In genomic region chr13:20181321-20181720, GRCm38 (mm10) we compare ENCODE assay signal across 9 mouse cellular contexts.
DNase-seq lines count a peak whose midpoint lies in the region; ATAC-seq and TF ChIP-seq lines count a peak whose summit lies in the region.
"Had no signal": no experiment of that assay in that cellular context is flagged by ENCODE, and none has a peak within 500 bp of the region (broad histone marks: within the 10 kb centered on the region; RNA-seq: fewer than 3 reads in every experiment).

No protein-coding gene starts in this region.

- no peak for TF ChIP-seq POLR2A in cerebellum, adult 2 months (IDR thresholded peaks at IDR 0.05; ENCODE audit: borderline replicate concordance, insufficient read depth, low read length)

- intact Hi-C loops in heart, postnatal 25 days (cut with DNase I), result loop anchor here (1.0 to 5.0 kb wide), 2 partner anchors 49 to 91 kb away; partner anchors contain the start of gene Elmo1

- no peak for ATAC-seq in heart, embryonic 12.5 days (ENCODE audit: insufficient number of reproducible peaks, low FRiP score)
- ATAC-seq: CD4-positive, CD25-positive, alpha-beta regulatory T cell, adult 4 months had no signal

- no peak overlapping the region for H3K4me2 ChIP-seq in heart, embryonic 12.5 days

- TF ChIP-seq CTCF in cerebellum, adult 2 months (IDR thresholded peaks at IDR 0.05; ENCODE audit: borderline replicate concordance, insufficient read depth, low read depth, low read length), result no peak

- H3K27ac ChIP-seq in heart, embryonic 12.5 days (ENCODE audit: poor library complexity, severe bottlenecking), result no peak overlapping the region
- H3K27ac ChIP-seq in cerebellum, adult 2 months (ENCODE audit: insufficient read depth, low read length), result no peak overlapping the region

- no peaks in the 10 kb centered on the region for H3K36me3 ChIP-seq in heart, embryonic 12.5 days

- no peak overlapping the region for H3K9ac ChIP-seq in heart, embryonic 12.5 days

- peaks cover 28% of the 10 kb centered on the region for H3K4me1 ChIP-seq in heart, embryonic 12.5 days (replicated peaks)
- H3K4me1 ChIP-seq in cerebellum, adult 2 months (ENCODE audit: control insufficient read depth, insufficient read depth, low read length), result peaks cover 16% of the 10 kb centered on the region

- H3K4me3 ChIP-seq in heart, embryonic 12.5 days, result no peak overlapping the region
- H3K4me3 ChIP-seq in cerebellum, adult 2 months (replicated peaks; ENCODE audit: insufficient read depth, low read depth, low read length), result no peak overlapping the region

- WGBS in heart, embryonic 12.5 days, result 61% methylated on average over 4 of the region's 4 CpGs
- 86% methylated on average over 4 of the region's 4 CpGs for WGBS in cerebellum, adult 2 months

- DNase-seq in heart, adult 11 months, result peak; percentile 98
- DNase-seq in adrenal gland, postnatal 10 days, result peak; percentile 61
- peak; percentile 33 for DNase-seq in heart, postnatal 25 days (ENCODE audit: low spot score)
- peak; percentile 35 to 57 for DNase-seq in kidney, postnatal 36 days
- DNase-seq in left cerebral cortex, adult 8-10 months (ENCODE audit: low spot score in 2 of 2), result no peak
- no peak for DNase-seq in cerebellum, adult 2 months
- DNase-seq in right cerebral cortex, postnatal 25 days, result no peak

- no peaks in the 10 kb centered on the region for H3K27me3 ChIP-seq in heart, embryonic 12.5 days (replicated peaks)
- H3K27me3 ChIP-seq in cerebellum, adult 2 months (ENCODE audit: control insufficient read depth, insufficient read depth, low read length), result no peaks in the 10 kb centered on the region

- H3K9me3 ChIP-seq in heart, embryonic 12.5 days (replicated peaks), result no peaks in the 10 kb centered on the region

Comparison
In these comparisons a context has a peak if more than half of its experiments do, and no peak if none do; other contexts are left out.
1. DNase-seq: peak in heart, adult 11 months (single experiment), adrenal gland, postnatal 10 days (single experiment), heart, postnatal 25 days (single experiment) and kidney, postnatal 36 days (2 of 2); none in left cerebral cortex, adult 8-10 months (0 of 2), cerebellum, adult 2 months (0 of 2) and right cerebral cortex, postnatal 25 days (single experiment).